Comparison of ENCODE assay signal across 9 mouse cellular contexts in genomic region chr12:76594556-76594955, GRCm38 (mm10).
A peak's percentile ranks its signal among the peaks of the same experiment; 100 is the strongest.
DNase-seq lines count a peak whose midpoint lies in the region; ATAC-seq and TF ChIP-seq lines count a peak whose summit lies in the region.
"Had no signal": no experiment of that assay in that cellular context is flagged by ENCODE, and none has a peak within 500 bp of the region (broad histone marks: within the 10 kb centered on the region; RNA-seq: fewer than 3 reads in every experiment).

No protein-coding gene starts in this region.

- no peak overlapping the region for H3K27ac ChIP-seq in liver, embryonic 11.5 days (ENCODE audit: low read depth, low read length)
- H3K27ac ChIP-seq in forebrain, embryonic 15.5 days (replicated peaks) = no peak overlapping the region; the same call in 1 of the 2 replicates
- peak overlapping the region; percentile 15; the same call in 1 of the 2 replicates for H3K27ac ChIP-seq in small intestine, adult 2 months (ENCODE audit: insufficient read depth, low read depth, low read length)

- H3K9ac ChIP-seq in liver, embryonic 11.5 days (ENCODE audit: low read depth, low read length) = no peak overlapping the region
- no peak overlapping the region for H3K9ac ChIP-seq in forebrain, embryonic 15.5 days (replicated peaks)

- TF ChIP-seq CTCF in small intestine, adult 2 months (IDR thresholded peaks at IDR 0.05; ENCODE audit: extremely low read depth, insufficient read length, insufficient replicate concordance, low read depth, low read length) = no peak

- no peak overlapping the region for H3K4me3 ChIP-seq in liver, embryonic 11.5 days (ENCODE audit: low read depth, low read length)
- no peak overlapping the region for H3K4me3 ChIP-seq in forebrain, embryonic 15.5 days
- no peak overlapping the region for H3K4me3 ChIP-seq in small intestine, adult 2 months (ENCODE audit: low read depth, low read length)

- peak; percentile 7; the same call in 1 of the 2 replicates for ATAC-seq in liver, embryonic 11.5 days (replicated peaks; ENCODE audit: low FRiP score)
- peak; percentile 20; the same call in 1 of the 2 replicates for ATAC-seq in forebrain, embryonic 15.5 days (replicated peaks)
- ATAC-seq: inflammation-experienced regulatory T-cells, adult 6 months had no signal

- 62% methylated on average over 3 of the region's 3 CpGs for WGBS in liver, embryonic 11.5 days
- WGBS in forebrain, embryonic 15.5 days = 50% methylated on average over 3 of the region's 3 CpGs
- 82% methylated on average over 3 of the region's 3 CpGs for WGBS in small intestine, adult 2 months

- no peaks in the 10 kb centered on the region for H3K9me3 ChIP-seq in liver, embryonic 11.5 days (ENCODE audit: control insufficient read depth, low read length)
- no peaks in the 10 kb centered on the region for H3K9me3 ChIP-seq in forebrain, embryonic 15.5 days

- H3K4me1 ChIP-seq in liver, embryonic 11.5 days (replicated peaks; ENCODE audit: control insufficient read depth, insufficient read depth, low read length) = peaks cover 12% of the 10 kb centered on the region
- H3K4me1 ChIP-seq in forebrain, embryonic 15.5 days = peaks cover 18% of the 10 kb centered on the region
- H3K4me1 ChIP-seq in small intestine, adult 2 months (ENCODE audit: control insufficient read depth, insufficient read depth, insufficient read length, low read length) = peaks cover 11% of the 10 kb centered on the region

- no peak for TF ChIP-seq POLR2A in small intestine, adult 2 months (IDR thresholded peaks at IDR 0.05; ENCODE audit: low read depth, low read length)

- no peaks in the 10 kb centered on the region; the same call in none of the 2 replicates for H3K27me3 ChIP-seq in liver, embryonic 11.5 days (replicated peaks; ENCODE audit: control insufficient read depth, insufficient read depth, low read length)
- no peaks in the 10 kb centered on the region for H3K27me3 ChIP-seq in forebrain, embryonic 15.5 days
- no peaks in the 10 kb centered on the region for H3K27me3 ChIP-seq in small intestine, adult 2 months (ENCODE audit: control insufficient read depth, insufficient read depth, low read length)

- no peak for DNase-seq in liver, embryonic 11.5 days (ENCODE audit: low spot score)
- DNase-seq in liver = no peak
- peak; percentile 45 for DNase-seq in c-Kit-positive CD71-positive TER-119-positive erythroid progenitor cells, embryonic 14.5 days (ENCODE audit: low spot score)
- DNase-seq in layer of hippocampus, postnatal 10 days (ENCODE audit: low spot score in 2 of 2) = no peak
- DNase-seq in kidney, adult 8-10 months = no peak
- DNase-seq: cerebellum, adult 8-10 months had no signal

- no peak overlapping the region for H3K4me2 ChIP-seq in liver, embryonic 11.5 days
- no peak overlapping the region for H3K4me2 ChIP-seq in forebrain, embryonic 15.5 days (replicated peaks)

- peaks cover 5% of the 10 kb centered on the region; the same call in 1 of the 2 replicates for H3K36me3 ChIP-seq in liver, embryonic 11.5 days (ENCODE audit: control insufficient read depth, insufficient read depth, low read length)
- H3K36me3 ChIP-seq in forebrain, embryonic 15.5 days = no peaks in the 10 kb centered on the region
- no peaks in the 10 kb centered on the region for H3K36me3 ChIP-seq in small intestine, adult 2 months (ENCODE audit: control insufficient read depth, insufficient read depth, low read length)
